Mouse (Mus musculus): ENCODE measurements at regions not wholly inside any gene's neighbourhood (a gene's known extent, or its start where the extent isn't known, plus 50 kb on each side); places are given as distances from the start of the nearest gene placed in this dataset.
A peak's percentile ranks its signal among the peaks of the same experiment; 100 is the strongest.

- no peak for DNase-seq (ENCODE audit: low spot score in 2 of 2)
These were observed 124.1 kb upstream of the Zfp648 start for GRCm38 (mm10) chr1:154076684-154077475.

GRCm38 (mm10) chr1:154080505-154081380 lies 120.2 kb upstream of the Zfp648 start:
- DNase-seq (ENCODE audit: low spot score in 2 of 2), result no peak

GRCm38 (mm10) chr1:154086145-154086544 lies 114.8 kb upstream of the Zfp648 start:
- DNase-seq (ENCODE audit: low spot score in 2 of 2), result no peak

- no peak for DNase-seq (ENCODE audit: low spot score in 2 of 2)
These were observed 111.2 kb upstream of the Zfp648 start for GRCm38 (mm10) chr1:154089815-154090214.

- no peak for DNase-seq (ENCODE audit: low spot score in 2 of 2)
These were observed 110.2 kb upstream of the Zfp648 start for GRCm38 (mm10) chr1:154090521-154091490.

- DNase-seq (ENCODE audit: low spot score in 2 of 2), result no peak
These were observed 107.4 kb upstream of the Zfp648 start for GRCm38 (mm10) chr1:154093549-154093948.

- no peak for DNase-seq (ENCODE audit: low spot score in 2 of 2)
These were observed 106.6 kb upstream of the Zfp648 start for GRCm38 (mm10) chr1:154094357-154094756.

GRCm38 (mm10) chr1:154096113-154096512 lies 104.9 kb upstream of the Zfp648 start:
- DNase-seq (ENCODE audit: low spot score in 2 of 2), result no peak

- no peak for DNase-seq (ENCODE audit: low spot score in 2 of 2)
These were observed 104.1 kb upstream of the Zfp648 start for GRCm38 (mm10) chr1:154096911-154097310.

- no peak for DNase-seq (ENCODE audit: low spot score in 2 of 2)
These were observed 103.3 kb upstream of the Zfp648 start for GRCm38 (mm10) chr1:154097656-154098055.

- DNase-seq (ENCODE audit: low spot score in 2 of 2), result no peak
These were observed 100.4 kb upstream of the Zfp648 start for GRCm38 (mm10) chr1:154100556-154100955.

- no peak for DNase-seq (ENCODE audit: low spot score in 2 of 2)
These were observed 99.6 kb upstream of the Zfp648 start for GRCm38 (mm10) chr1:154101433-154101832.

- no peak for DNase-seq (ENCODE audit: low spot score in 2 of 2)
These were observed 98.8 kb upstream of the Zfp648 start for GRCm38 (mm10) chr1:154102191-154102590.

- peak; percentile 78 to 82 for DNase-seq (ENCODE audit: low spot score in 2 of 2)
These were observed 98.0 kb upstream of the Zfp648 start for GRCm38 (mm10) chr1:154102871-154103596.

GRCm38 (mm10) chr1:154103597-154103923 lies 97.4 kb upstream of the Zfp648 start:
- no peak for DNase-seq (ENCODE audit: low spot score in 2 of 2)

- no peak for DNase-seq (ENCODE audit: low spot score in 2 of 2)
These were observed 96.9 kb upstream of the Zfp648 start for GRCm38 (mm10) chr1:154104006-154104600.

- DNase-seq (ENCODE audit: low spot score in 2 of 2), result no peak
These were observed 96.2 kb upstream of the Zfp648 start for GRCm38 (mm10) chr1:154104779-154105178.

GRCm38 (mm10) chr1:154112500-154112899 lies 88.5 kb upstream of the Zfp648 start:
- no peak for DNase-seq (ENCODE audit: low spot score in 2 of 2)

- DNase-seq (ENCODE audit: low spot score in 2 of 2), result no peak
These were observed 87.5 kb upstream of the Zfp648 start for GRCm38 (mm10) chr1:154113291-154114050.

GRCm38 (mm10) chr1:154116188-154116710 lies 84.7 kb upstream of the Zfp648 start:
- DNase-seq (ENCODE audit: low spot score in 2 of 2), result no peak

All from frontal cortex, postnatal 36 days (tissue).